Mouse (Mus musculus) lung, postnatal 14 days (tissue): ENCODE measurements at regions not wholly inside any gene's neighbourhood (a gene's known extent, or its start where the extent isn't known, plus 50 kb on each side); places are given as distances from the start of the nearest gene placed in this dataset.

Experiments used
- DNase-seq: peaks from one replicate; pipeline ENCODE4 v3.0.0; 2021

GRCm38 (mm10) chr1:135665484-135665883 lies 54.4 kb upstream of the Csrp1 start:
- no peak for DNase-seq

- DNase-seq: no peak
Observed at GRCm38 (mm10) chr1:135668331-135668730, 51.5 kb upstream of the Csrp1 start.

- DNase-seq: no peak
Observed at GRCm38 (mm10) chr1:135668951-135669350, 50.9 kb upstream of the Csrp1 start.

DNA sequence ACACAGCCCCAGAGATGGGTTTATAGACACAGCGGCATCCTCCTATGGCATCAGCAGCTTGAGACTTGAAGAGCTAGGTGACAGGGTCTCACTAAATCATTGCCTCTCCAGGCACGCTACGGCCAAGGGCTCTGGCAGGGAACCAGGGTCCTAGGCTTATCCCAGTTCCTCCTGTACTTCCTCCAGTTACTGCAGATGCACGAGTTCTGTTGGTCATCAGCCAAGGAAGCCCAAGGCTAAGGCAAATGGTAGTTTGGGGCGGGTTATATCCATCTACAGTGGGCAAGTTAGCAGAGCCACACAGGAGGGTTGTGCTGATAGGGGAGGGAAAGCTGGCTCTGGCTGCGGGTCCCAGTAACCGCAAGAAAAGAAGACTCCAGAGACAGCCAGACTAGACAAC lies 50.1 kb upstream of the Csrp1 start:
- DNase-seq: peak; percentile 64
